Mouse (Mus musculus) liver, embryonic 14.5 days (tissue): ENCODE measurements at regions not wholly inside any gene's neighbourhood (a gene's known extent, or its start where the extent isn't known, plus 50 kb on each side); places are given as distances from the start of the nearest gene placed in this dataset.

Experiments
- ATAC-seq: fragments of 200-750 bp; cut with Nextera tagmentation; 2 replicates; pipeline ENCODE4 v1.8.0; 2017; ENCODE audit warnings: moderate number of reproducible peaks, mild to moderate bottlenecking, moderate library complexity; ENCODE audit not compliant: insufficient read depth
- DNase-seq, 3 experiments: peaks; one replicate each; pipeline ENCODE4 v3.0.0-alpha.2; 2012 to 2013; ENCODE audit warnings: low read depth in 3 of 3, low spot score in 3 of 3
- H3K27ac ChIP-seq: fragments of 300-500 bp; sonication (generic); 2 replicates; pipeline ENCODE4 v1.5.1; 2014; ENCODE audit warnings: moderate library complexity, mild to moderate bottlenecking, control low read depth, inconsistent platforms
- H3K27me3 ChIP-seq: fragments of 300-500 bp; sonication (generic); 2 replicates; pipeline ENCODE4 v1.6.1; 2014; ENCODE audit warnings: mild to moderate bottlenecking, low read length, moderate library complexity; ENCODE audit not compliant: control insufficient read depth, insufficient read depth
- H3K36me3 ChIP-seq: fragments of 300-500 bp; sonication (generic); replicated peaks from 2 replicates; pipeline ENCODE4 v1.6.1; 2014; ENCODE audit warnings: low read depth; ENCODE audit not compliant: control insufficient read depth, insufficient read depth
- H3K4me1 ChIP-seq, 2 experiments: fragments of 200-500 bp in 1 of 2; fragments of 300-500 bp in 1 of 2; sonication (generic) in 1 of 2; replicated peaks; 2 replicates each; pipeline ENCODE4 v1.6.1; 2012 to 2014; ENCODE audit warnings: antibody characterized with exemption in 1 of 2, inconsistent platforms in 1 of 2, low read length in 1 of 2; ENCODE audit not compliant: control insufficient read depth in 2 of 2, insufficient read depth in 2 of 2
- H3K4me2 ChIP-seq: fragments of 300-500 bp; sonication (generic); 2 replicates; pipeline ENCODE4 v1.6.1; 2014; ENCODE audit warnings: low read depth, mild to moderate bottlenecking, control low read depth, moderate library complexity
- H3K4me3 ChIP-seq, 2 experiments: fragments of 200-500 bp in 1 of 2; fragments of 300-500 bp in 1 of 2; sonication (generic) in 1 of 2; 2 replicates each; pipeline ENCODE4 v1.5.1; 2012 to 2014; ENCODE audit warnings: low read depth in 2 of 2, low read length in 2 of 2, mild to moderate bottlenecking in 2 of 2, control low read depth in 1 of 2, inconsistent platforms in 1 of 2, moderate library complexity in 1 of 2; ENCODE audit not compliant: insufficient read depth in 1 of 2
- H3K9ac ChIP-seq: fragments of 300-500 bp; sonication (generic); replicated peaks from 2 replicates; pipeline ENCODE4 v1.6.1; 2014; ENCODE audit warnings: mild to moderate bottlenecking, control low read depth, moderate library complexity
- H3K9me3 ChIP-seq: fragments of 300-500 bp; sonication (generic); 2 replicates; pipeline ENCODE4 v1.6.1; 2016; ENCODE audit warnings: low read length, mixed read lengths; ENCODE audit not compliant: control insufficient read depth
- CTCF ChIP-seq: IDR thresholded peaks from 2 replicates; pipeline ENCODE4 v1.5.1; 2016; ENCODE audit warnings: antibody characterized with exemption, low read depth, control low read depth
- EP300 ChIP-seq: IDR thresholded peaks from 2 replicates; pipeline ENCODE4 v1.6.1; 2016; ENCODE audit warnings: antibody characterized with exemption, low read depth
- WGBS: fragments of 180-500 bp; shearing (Covaris S2); extraction: QIAGEN DNeasy Blood & Tissue Kit; methylation state at CpG from one replicate; pipeline ENCODE4 v1.1.7; 2014; ENCODE audit not compliant: insufficient replicate concordance; 5-methylcytosine and 5-hydroxymethylcytosine counted together

DNA sequence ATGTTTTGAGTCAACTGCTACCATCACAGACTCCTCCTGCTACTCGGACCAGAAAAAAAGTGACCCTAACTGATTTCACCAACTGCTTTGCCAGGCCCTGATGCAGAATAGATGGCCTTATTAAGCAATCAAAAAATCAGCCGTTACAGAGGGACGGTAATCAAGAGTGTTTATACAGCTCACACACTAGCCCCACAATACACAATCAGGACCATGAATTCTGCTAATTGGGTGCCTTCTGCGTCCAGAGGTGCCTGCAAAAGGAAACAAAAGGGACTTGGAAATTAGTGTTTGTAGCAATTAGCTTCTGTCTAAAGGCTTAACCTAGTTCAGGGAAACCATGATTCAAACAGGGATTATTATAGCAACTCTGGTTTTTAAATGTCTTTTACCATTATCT, 168.4 kb downstream of the Brms1l start:
- no peaks in the 10 kb centered on the region for H3K4me1 ChIP-seq
- ATAC-seq (no peak), DNase-seq (no peak)
- H3K27ac ChIP-seq, result no peak overlapping the region
- no peak overlapping the region for H3K9ac ChIP-seq
- 45% methylated on average over 4 of the region's 4 CpGs for WGBS
- no peak overlapping the region for H3K4me3 ChIP-seq
- TF ChIP-seq EP300, result no peak
- no peak for TF ChIP-seq CTCF
- no peaks in the 10 kb centered on the region for H3K9me3 ChIP-seq
- no peak overlapping the region for H3K4me2 ChIP-seq
- no peaks in the 10 kb centered on the region for H3K36me3 ChIP-seq
- H3K27me3 ChIP-seq, result no peaks in the 10 kb centered on the region

DNA sequence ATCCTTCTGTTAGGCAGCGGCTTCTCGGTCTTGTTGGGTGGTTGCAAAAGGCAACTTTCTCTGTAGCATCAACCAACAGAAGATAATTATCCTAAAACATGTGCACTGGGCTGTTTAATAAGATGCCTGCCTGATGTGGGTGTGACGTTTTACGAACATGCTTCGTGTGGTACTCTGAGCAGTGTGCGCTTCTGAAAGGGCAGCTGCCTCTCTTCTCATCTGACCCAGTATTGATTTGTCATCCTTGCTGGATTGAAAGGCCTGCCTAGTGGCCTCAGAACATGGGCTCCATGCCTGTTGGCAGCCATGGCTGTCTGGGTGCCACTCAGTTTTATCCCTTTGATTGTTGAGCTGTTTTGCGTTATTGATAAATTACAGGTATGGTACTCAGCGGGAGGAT, 167.4 kb downstream of the Brms1l start:
- Histone ChIP-seq H3K36me3 (no peaks in the 10 kb centered on the region), H3K4me2 (no peak overlapping the region), H3K4me1 (no peaks in the 10 kb centered on the region), H3K27ac (no peak overlapping the region), H3K9me3 (no peaks in the 10 kb centered on the region), H3K9ac (no peak overlapping the region), H3K4me3 (no peak overlapping the region), H3K27me3 (no peaks in the 10 kb centered on the region)
- 74% methylated on average over 8 of the region's 8 CpGs for WGBS
- no peak for TF ChIP-seq CTCF
- TF ChIP-seq EP300, result no peak
- ATAC-seq, result no peak
- no peak for DNase-seq

DNA sequence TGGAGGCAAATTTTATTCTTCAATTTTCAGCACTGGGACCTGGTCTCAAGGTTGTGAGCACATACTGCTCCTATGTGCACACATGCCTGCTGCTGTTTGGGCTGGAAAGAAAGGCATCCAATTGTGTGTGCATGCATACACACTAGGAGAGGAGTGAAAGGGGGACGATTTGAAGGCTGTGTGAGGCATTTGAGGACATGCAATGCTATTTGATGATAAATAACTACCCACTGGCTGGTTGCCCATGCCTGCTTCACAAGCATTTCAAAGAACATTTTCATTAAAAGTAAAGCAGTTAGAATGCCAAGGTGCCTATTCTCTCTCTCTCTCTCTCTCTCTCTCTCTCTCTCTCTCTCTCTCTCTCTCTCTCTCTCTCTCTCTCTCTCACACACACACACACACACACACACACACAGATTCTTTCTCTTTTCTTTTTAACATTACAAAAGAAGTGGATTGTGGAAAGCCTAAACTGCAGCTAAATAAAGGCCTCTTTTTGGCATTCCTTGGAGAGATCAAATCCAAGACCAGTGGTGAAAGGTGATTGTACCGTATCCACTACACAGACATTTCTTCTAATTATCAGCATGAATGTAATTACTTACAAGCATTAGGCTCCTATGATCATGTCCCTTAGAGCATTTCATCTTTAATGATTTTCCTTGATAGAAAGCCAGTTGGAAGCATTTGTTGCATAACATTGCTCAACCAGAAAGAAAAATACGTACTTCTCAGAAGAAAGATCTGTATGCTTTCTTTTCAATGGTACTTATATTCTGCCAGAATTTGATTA, 160.7 kb downstream of the Brms1l start:
- H3K4me3 ChIP-seq, result no peak overlapping the region
- no peak overlapping the region for H3K4me2 ChIP-seq
- DNase-seq (no peak), ATAC-seq (no peak)
- H3K27me3 ChIP-seq, result no peaks in the 10 kb centered on the region
- TF ChIP-seq CTCF, result no peak
- H3K4me1 ChIP-seq, result no peaks in the 10 kb centered on the region
- no peak overlapping the region for H3K27ac ChIP-seq
- H3K9me3 ChIP-seq, result no peaks in the 10 kb centered on the region
- WGBS, result 62% methylated on average over 3 of the region's 3 CpGs
- H3K9ac ChIP-seq, result no peak overlapping the region
- H3K36me3 ChIP-seq, result no peaks in the 10 kb centered on the region

DNA sequence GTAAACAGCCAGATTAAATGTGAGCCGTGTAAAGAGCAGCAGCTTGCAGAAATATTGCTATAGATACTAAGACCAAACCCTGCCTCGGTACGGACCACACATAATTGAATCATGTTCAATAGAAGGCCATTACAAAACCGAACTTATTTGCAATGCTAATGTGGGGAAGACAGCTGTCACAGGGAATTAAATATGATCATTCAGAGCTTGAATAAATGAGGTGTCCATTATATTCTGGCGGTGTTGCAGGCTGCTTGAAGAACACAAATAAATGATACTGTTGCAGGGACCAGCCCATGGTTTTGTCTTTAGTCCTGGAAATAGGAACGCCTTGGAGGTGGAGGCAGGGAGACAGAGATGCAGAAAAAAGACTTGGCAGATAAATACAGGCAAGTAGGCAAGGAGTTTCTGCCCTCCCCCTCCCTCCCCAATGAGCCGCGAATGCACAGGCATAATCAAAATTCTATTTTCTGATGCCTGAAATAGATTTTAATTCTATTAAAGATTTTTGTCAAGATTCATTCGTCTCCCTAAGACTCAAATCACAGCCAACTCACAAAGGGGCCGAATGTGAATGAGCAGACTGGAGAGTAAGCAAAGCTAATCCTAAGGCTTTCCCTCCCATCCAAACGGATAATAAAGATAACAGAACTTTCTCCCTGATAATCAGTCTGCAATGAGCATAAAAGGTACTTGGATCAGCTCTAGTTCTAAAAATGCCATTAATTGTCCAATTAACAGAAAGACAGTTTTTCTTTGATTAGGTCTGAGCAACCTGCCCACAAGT, 147.6 kb downstream of the Brms1l start:
- Histone ChIP-seq H3K27ac (no peak overlapping the region), H3K27me3 (no peaks in the 10 kb centered on the region), H3K36me3 (no peaks in the 10 kb centered on the region), H3K4me2 (no peak overlapping the region), H3K4me3 (no peak overlapping the region), H3K4me1 (no peaks in the 10 kb centered on the region), H3K9me3 (no peaks in the 10 kb centered on the region), H3K9ac (no peak overlapping the region)
- DNase-seq (no peak), ATAC-seq (no peak)
- 60% methylated on average over 11 of the region's 11 CpGs for WGBS
- TF ChIP-seq CTCF (no peak), EP300 (no peak)

DNA sequence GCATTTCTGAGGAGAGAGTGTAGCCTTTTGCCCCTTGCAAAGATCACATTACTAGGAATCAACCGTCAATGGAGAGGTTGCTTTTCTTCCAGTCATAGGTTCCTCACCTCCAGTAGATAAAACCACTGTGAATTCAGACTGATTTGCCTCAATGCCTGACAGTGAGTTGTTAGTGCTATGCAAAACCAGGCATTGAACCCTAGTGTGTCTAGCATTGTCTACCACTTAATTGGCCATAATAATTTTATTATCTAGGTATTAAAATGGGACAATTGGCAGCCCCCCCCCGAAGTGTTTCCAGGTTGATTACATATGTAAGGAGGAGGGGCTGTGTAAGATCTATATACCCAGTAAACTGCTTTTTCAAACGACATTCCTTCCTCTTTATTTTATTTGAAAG, 147.0 kb downstream of the Brms1l start:
- H3K4me1 ChIP-seq, result no peaks in the 10 kb centered on the region
- no peak for ATAC-seq
- H3K27me3 ChIP-seq, result no peaks in the 10 kb centered on the region
- WGBS, result 40% methylated on average over 3 of the region's 3 CpGs
- no peak overlapping the region for H3K27ac ChIP-seq
- no peak for TF ChIP-seq EP300
- no peak for TF ChIP-seq CTCF
- H3K9ac ChIP-seq, result no peak overlapping the region
- H3K36me3 ChIP-seq, result no peaks in the 10 kb centered on the region
- no peak overlapping the region for H3K4me3 ChIP-seq
- no peaks in the 10 kb centered on the region for H3K9me3 ChIP-seq
- no peak for DNase-seq
- no peak overlapping the region for H3K4me2 ChIP-seq
